Mouse (Mus musculus): ENCODE data around the gene Map1a. TPM values are rescaled to one million over a fixed set of nuclear protein-coding genes. Genes with fewer than 3 reads are reported as not detected.
A peak's percentile ranks its signal among the peaks of the same experiment; 100 is the strongest.

Gene Map1a
- polyA plus RNA-seq, 1 experiment from 2014 or later: 16.8 TPM

- H3K27ac ChIP-seq (replicated peaks): no peak overlapping the region
- H3K27me3 ChIP-seq: no peaks in the 10 kb centered on the region
- H3K9me3 ChIP-seq: no peaks in the 10 kb centered on the region
- H3K4me1 ChIP-seq: no peaks in the 10 kb centered on the region
- no peak for ATAC-seq (ENCODE audit: low FRiP score, low read depth)
- H3K4me3 ChIP-seq: no peak overlapping the region
- H3K9ac ChIP-seq (replicated peaks): no peak overlapping the region
- H3K36me3 ChIP-seq: peaks cover 21% of the 10 kb centered on the region
- 91% methylated on average over 10 of the region's 10 CpGs for WGBS
- H3K4me2 ChIP-seq (replicated peaks): no peak overlapping the region
Measured at GRCm38 (mm10) chr2:121323693-121324470, 34.5 kb downstream of the Map1a start.

GRCm38 (mm10) chr2:121329492-121329891 is 40.1 kb downstream of the Map1a start:
- H3K9ac ChIP-seq (replicated peaks): no peak overlapping the region
- H3K36me3 ChIP-seq: peaks cover 27% of the 10 kb centered on the region
- WGBS: 87% methylated on average over 2 of the region's 2 CpGs
- no peaks in the 10 kb centered on the region for H3K9me3 ChIP-seq
- ATAC-seq (ENCODE audit: low FRiP score, low read depth): no peak
- no peak overlapping the region for H3K4me2 ChIP-seq (replicated peaks)
- no peak overlapping the region for H3K4me3 ChIP-seq
- H3K27ac ChIP-seq (replicated peaks): no peak overlapping the region
- no peaks in the 10 kb centered on the region for H3K27me3 ChIP-seq
- no peaks in the 10 kb centered on the region for H3K4me1 ChIP-seq

DNA sequence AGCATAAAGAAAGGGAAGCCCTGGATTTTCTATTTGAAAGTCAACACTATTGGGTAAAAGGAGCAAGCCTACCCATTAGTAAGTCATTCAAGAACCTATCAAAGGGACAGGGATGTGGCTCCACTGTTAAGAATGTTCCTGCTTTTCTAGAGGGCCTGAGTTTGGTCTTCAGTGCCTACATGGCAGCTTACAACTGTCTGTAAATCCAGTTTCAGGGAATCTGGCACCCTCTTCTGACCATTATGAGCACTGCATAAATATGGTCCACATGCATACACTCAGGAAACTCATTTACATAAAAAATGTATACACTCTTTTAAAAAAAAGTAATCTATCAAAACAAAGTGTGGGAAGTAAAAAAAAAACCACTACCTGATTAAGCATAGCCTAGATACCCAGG is 49.7 kb downstream of the Map1a start:
- Histone ChIP-seq H3K36me3 (peaks cover 22% of the 10 kb centered on the region), H3K9ac (replicated peaks) (no peak overlapping the region), H3K4me3 (no peak overlapping the region), H3K4me2 (replicated peaks) (no peak overlapping the region), H3K27ac (replicated peaks) (no peak overlapping the region), H3K27me3 (no peaks in the 10 kb centered on the region), H3K4me1 (no peaks in the 10 kb centered on the region), H3K9me3 (no peaks in the 10 kb centered on the region)
- ATAC-seq (ENCODE audit: low FRiP score, low read depth): no peak

- 79% methylated on average over 8 of the region's 8 CpGs for WGBS
- no peaks in the 10 kb centered on the region for H3K9me3 ChIP-seq
- H3K27me3 ChIP-seq: peaks cover 10% of the 10 kb centered on the region
- ATAC-seq (ENCODE audit: low FRiP score, low read depth): no peak
- no peak overlapping the region for H3K4me3 ChIP-seq
- peaks cover 9% of the 10 kb centered on the region for H3K4me1 ChIP-seq
- no peak overlapping the region for H3K4me2 ChIP-seq (replicated peaks)
- no peaks in the 10 kb centered on the region for H3K36me3 ChIP-seq
- no peak overlapping the region for H3K9ac ChIP-seq (replicated peaks)
- H3K27ac ChIP-seq (replicated peaks): no peak overlapping the region
Measured at GRCm38 (mm10) chr2:121353156-121353555, 63.8 kb downstream of the Map1a start.

GRCm38 (mm10) chr2:121354378-121354777 is 65.0 kb downstream of the Map1a start:
- peaks cover 23% of the 10 kb centered on the region for H3K27me3 ChIP-seq
- 5% methylated on average over 6 of the region's 6 CpGs for WGBS
- no peaks in the 10 kb centered on the region for H3K36me3 ChIP-seq
- H3K4me2 ChIP-seq (replicated peaks): peak overlapping the region; percentile 73
- H3K4me1 ChIP-seq: peaks cover 18% of the 10 kb centered on the region
- ATAC-seq (ENCODE audit: low FRiP score, low read depth): no peak
- no peaks in the 10 kb centered on the region for H3K9me3 ChIP-seq
- peak overlapping the region; percentile 82 for H3K9ac ChIP-seq (replicated peaks)
- peak overlapping the region; percentile 82 for H3K4me3 ChIP-seq
- peak overlapping the region; percentile 81 for H3K27ac ChIP-seq (replicated peaks)

DNA sequence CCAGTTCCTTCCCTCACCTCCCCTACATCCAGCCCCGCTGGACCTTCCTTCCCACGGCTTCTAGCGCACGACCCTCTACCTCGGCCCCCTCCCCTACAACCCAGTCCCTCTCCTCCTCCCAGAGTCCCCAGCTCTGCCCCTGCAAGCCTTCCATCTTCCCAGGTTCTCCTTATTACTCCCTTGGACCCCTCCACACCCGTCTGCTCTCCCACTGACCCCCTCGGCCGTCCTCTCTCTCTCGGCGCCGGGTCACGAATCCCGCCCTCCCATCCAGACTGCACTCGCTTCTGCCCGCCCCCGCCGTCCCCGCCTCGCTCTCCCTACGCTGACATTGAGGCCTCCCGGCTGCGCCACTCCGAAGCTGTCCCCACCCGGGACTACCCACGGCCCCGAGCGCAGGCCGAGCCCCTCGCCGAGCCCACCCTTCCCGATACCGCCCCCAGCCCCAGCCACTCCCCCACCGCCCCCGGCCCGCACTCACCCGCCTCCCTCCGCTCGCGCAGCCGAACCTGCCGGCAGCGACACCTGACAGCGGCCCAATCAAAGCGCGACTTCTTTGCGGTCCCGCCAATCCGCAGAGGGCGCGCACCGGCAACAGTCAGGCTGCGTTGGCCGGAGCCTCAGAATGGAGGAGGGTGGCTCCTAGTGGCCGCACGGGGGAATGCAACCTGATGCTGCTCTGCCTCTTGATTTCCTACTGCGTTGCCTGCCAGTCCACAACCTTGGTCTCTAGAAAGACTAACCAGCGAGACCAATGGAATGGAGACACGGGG is 65.6 kb downstream of the Map1a start, which contains the start of gene Ppip5k1:
Gene Ppip5k1, minus strand, starts transcription at position 577 of the 773 bp plus-strand sequence.
- Histone ChIP-seq H3K27ac (replicated peaks) (peak within 1 kb of the TSS; percentile 81), H3K9ac (replicated peaks) (peak within 1 kb of the TSS; percentile 82), H3K9me3 (no peaks in the 10 kb centered on the region), H3K36me3 (no peaks in the 10 kb centered on the region), H3K4me2 (replicated peaks) (peak within 1 kb of the TSS; percentile 73), H3K27me3 (peaks cover 28% of the 10 kb centered on the region), H3K4me3 (peak within 1 kb of the TSS; percentile 82), H3K4me1 (peaks cover 18% of the 10 kb centered on the region)
- under 1% methylated on average over 58 of the region's 58 CpGs for WGBS
- peak; percentile 97 for ATAC-seq (ENCODE audit: low FRiP score, low read depth)

- Histone ChIP-seq H3K27ac (replicated peaks) (no peak within 1 kb of the TSS), H3K27me3 (peaks cover 28% of the 10 kb centered on the region), H3K4me3 (peak within 1 kb of the TSS; percentile 41), H3K36me3 (no peaks in the 10 kb centered on the region), H3K9ac (replicated peaks) (peak within 1 kb of the TSS; percentile 61), H3K9me3 (no peaks in the 10 kb centered on the region), H3K4me2 (replicated peaks) (peak within 1 kb of the TSS; percentile 60), H3K4me1 (peaks cover 18% of the 10 kb centered on the region)
- no peak for ATAC-seq (ENCODE audit: low FRiP score, low read depth)
- WGBS: 71% methylated on average over 5 of the region's 5 CpGs
Measured at GRCm38 (mm10) chr2:121357494-121357893, 68.1 kb downstream of the Map1a start, which contains the start of gene Ckmt1. Gene Ckmt1 (plus strand): TSS chr2:121357714.

- H3K4me1 ChIP-seq: peaks cover 18% of the 10 kb centered on the region
- no peak overlapping the region for H3K9ac ChIP-seq (replicated peaks)
- peaks cover 28% of the 10 kb centered on the region for H3K27me3 ChIP-seq
- H3K9me3 ChIP-seq: no peaks in the 10 kb centered on the region
- ATAC-seq (ENCODE audit: low FRiP score, low read depth): no peak
- 3% methylated on average over 4 of the region's 4 CpGs for WGBS
- H3K27ac ChIP-seq (replicated peaks): no peak overlapping the region
- no peaks in the 10 kb centered on the region for H3K36me3 ChIP-seq
- H3K4me3 ChIP-seq: peak overlapping the region; percentile 41; the same call in 1 of the 2 replicates
- H3K4me2 ChIP-seq (replicated peaks): peak overlapping the region; percentile 60
Measured at GRCm38 (mm10) chr2:121357961-121358360, 68.6 kb downstream of the Map1a start.

GRCm38 (mm10) chr2:121358381-121358780 is 69.0 kb downstream of the Map1a start:
- 1% methylated on average over 16 of the region's 16 CpGs for WGBS
- Histone ChIP-seq H3K27ac (replicated peaks) (no peak overlapping the region), H3K4me2 (replicated peaks) (peak overlapping the region; percentile 60), H3K9me3 (no peaks in the 10 kb centered on the region), H3K27me3 (peaks cover 28% of the 10 kb centered on the region), H3K9ac (replicated peaks) (peak overlapping the region; percentile 61), H3K4me3 (peak overlapping the region; percentile 41), H3K36me3 (no peaks in the 10 kb centered on the region), H3K4me1 (peaks cover 18% of the 10 kb centered on the region)
- ATAC-seq (ENCODE audit: low FRiP score, low read depth): no peak

DNA sequence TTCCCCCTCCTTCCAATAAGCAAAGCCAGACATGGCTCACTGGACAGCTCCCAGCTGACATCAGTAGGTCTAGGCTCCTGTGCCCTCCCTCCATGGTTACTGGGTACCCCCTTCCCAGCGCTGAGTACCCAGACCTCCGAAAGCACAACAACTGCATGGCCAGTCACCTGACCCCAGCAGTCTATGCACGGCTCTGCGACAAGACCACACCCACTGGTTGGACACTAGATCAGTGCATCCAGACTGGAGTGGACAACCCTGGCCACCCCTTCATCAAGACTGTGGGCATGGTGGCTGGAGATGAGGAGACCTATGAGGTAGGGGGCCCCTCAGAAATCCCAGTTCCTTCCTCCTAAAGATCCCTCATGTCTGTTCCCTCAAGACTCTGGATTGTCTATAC is 70.1 kb downstream of the Map1a start:
- no peaks in the 10 kb centered on the region for H3K9me3 ChIP-seq
- H3K36me3 ChIP-seq: no peaks in the 10 kb centered on the region
- WGBS: 55% methylated on average over 4 of the region's 4 CpGs
- no peak overlapping the region for H3K27ac ChIP-seq (replicated peaks)
- ATAC-seq (ENCODE audit: low FRiP score, low read depth): no peak
- peaks cover 13% of the 10 kb centered on the region for H3K4me1 ChIP-seq
- no peak overlapping the region for H3K4me3 ChIP-seq
- no peak overlapping the region for H3K9ac ChIP-seq (replicated peaks)
- peaks cover 28% of the 10 kb centered on the region for H3K27me3 ChIP-seq
- H3K4me2 ChIP-seq (replicated peaks): no peak overlapping the region

Data from midbrain, embryonic 12.5 days (tissue).